Comparison of ENCODE assay signal across 25 mouse cellular contexts in the genomic region with DNA sequence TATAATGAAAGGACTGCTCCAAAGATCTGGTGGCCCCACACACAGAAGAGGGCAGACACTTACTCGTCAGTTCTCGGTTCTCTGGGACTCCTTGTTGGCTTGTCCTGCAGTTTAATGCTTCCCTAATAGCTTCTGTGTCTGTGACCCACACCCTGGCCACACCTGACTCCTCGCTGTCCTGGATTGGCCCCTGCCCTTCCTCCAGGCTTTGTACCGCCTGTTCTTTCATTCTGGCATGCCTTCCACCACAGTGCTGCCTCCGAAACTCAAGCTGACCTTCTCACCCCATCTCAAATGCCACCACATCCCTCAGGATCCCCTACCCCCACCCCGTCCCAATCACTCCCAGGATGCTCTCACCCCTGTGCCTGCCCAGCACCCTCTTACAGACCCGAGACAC. TPM values are rescaled to one million over a fixed set of nuclear protein-coding genes. Genes with fewer than 3 reads are reported as not detected.
DNase-seq lines count a peak whose midpoint lies in the region; ATAC-seq and TF ChIP-seq lines count a peak whose summit lies in the region.
"Had no signal": no experiment of that assay in that cellular context is flagged by ENCODE, and none has a peak within 500 bp of the region (broad histone marks: within the 10 kb centered on the region; RNA-seq: fewer than 3 reads in every experiment).

No protein-coding gene starts in this region.

- no peaks in the 10 kb centered on the region for H3K36me3 ChIP-seq in kidney, adult 2 months (ENCODE audit: control insufficient read depth, insufficient read depth, low read length)
- no peaks in the 10 kb centered on the region for H3K36me3 ChIP-seq in kidney, embryonic 16.5 days (ENCODE audit: insufficient read depth, low read length)
- H3K36me3 ChIP-seq: embryonic facial prominence, embryonic 10.5 days; embryonic facial prominence, embryonic 13.5 days; forebrain, embryonic 12.5 days; forebrain, embryonic 15.5 days had no signal

- H3K4me1 ChIP-seq in kidney, adult 2 months (ENCODE audit: control insufficient read depth, insufficient read depth, low read length), result no peaks in the 10 kb centered on the region
- H3K4me1 ChIP-seq in kidney, embryonic 16.5 days (ENCODE audit: insufficient read depth, low read length), result no peaks in the 10 kb centered on the region
- H3K4me1 ChIP-seq: forebrain, embryonic 12.5 days; forebrain, embryonic 15.5 days had no signal

- no peak overlapping the region for H3K4me3 ChIP-seq in kidney, adult 2 months (ENCODE audit: insufficient read depth, low read depth, low read length)
- no peak overlapping the region for H3K4me3 ChIP-seq in kidney, embryonic 16.5 days (ENCODE audit: low read length)
- H3K4me3 ChIP-seq: embryonic facial prominence, embryonic 10.5 days; embryonic facial prominence, embryonic 13.5 days; erythroblast, embryonic 14.5 days; forebrain, embryonic 12.5 days; forebrain, embryonic 15.5 days had no signal

- H3K9me3 ChIP-seq in kidney, embryonic 16.5 days (ENCODE audit: low read length), result no peaks in the 10 kb centered on the region
- H3K9me3 ChIP-seq: embryonic facial prominence, embryonic 10.5 days; embryonic facial prominence, embryonic 13.5 days; forebrain, embryonic 12.5 days; forebrain, embryonic 15.5 days had no signal

- DNase-seq in gastrocnemius, adult 18-20 months (ENCODE audit: low spot score), result peak; percentile 75
- DNase-seq in gastrocnemius, postnatal 4 days (ENCODE audit: low spot score in 2 of 2), result no peak
- peak; percentile 22 for DNase-seq in gastrocnemius, postnatal 25 days
- DNase-seq in gastrocnemius, postnatal 10 days, result no peak
- DNase-seq in kidney, adult 2 months, result peak; percentile 42
- peak; percentile 79 for DNase-seq in skeletal muscle tissue, adult 2 months (ENCODE audit: low read depth, low spot score)
- DNase-seq: adrenal gland, adult 8-10 months; adrenal gland, postnatal 25 days; cerebellum, adult 11-12 months; cerebellum, adult 8-10 months; cerebellum, postnatal 10 days; cerebellum, postnatal 36 days; embryo, embryonic 11 days had no signal

- H3K27ac ChIP-seq in kidney, adult 2 months (ENCODE audit: insufficient read depth, low read depth, low read length), result no peak overlapping the region
- H3K27ac ChIP-seq in kidney, embryonic 16.5 days (ENCODE audit: low read length), result no peak overlapping the region
- H3K27ac ChIP-seq: embryonic facial prominence, embryonic 10.5 days; embryonic facial prominence, embryonic 13.5 days; forebrain, embryonic 12.5 days; forebrain, embryonic 15.5 days; hindbrain, embryonic 14.5 days; hindbrain, postnatal 0 days had no signal

- no peak for TF ChIP-seq POLR2A in kidney, adult 2 months (IDR thresholded peaks at IDR 0.05; ENCODE audit: low read depth, low read length)

- no peak for ATAC-seq in kidney, embryonic 16.5 days (ENCODE audit: low FRiP score, low TSS enrichment)
- ATAC-seq: activated CD4-positive, CD25-positive, alpha-beta regulatory T cell, adult 4 months; forebrain, embryonic 15.5 days; hindbrain, postnatal 0 days; inflammation-experienced regulatory T-cells, adult 6 months had no signal

- TF ChIP-seq CTCF in kidney, adult 2 months (conservative IDR thresholded peaks at IDR 0.05; ENCODE audit: insufficient read depth, insufficient read length, low read depth, low read length), result no peak

- WGBS in kidney, adult 2 months, result 76% methylated on average over 7 of the region's 7 CpGs
- 74% methylated on average over 7 of the region's 7 CpGs for WGBS in kidney, embryonic 16.5 days

- no peak overlapping the region for H3K4me2 ChIP-seq in kidney, embryonic 16.5 days (replicated peaks; ENCODE audit: low read depth, low read length)
- H3K4me2 ChIP-seq: embryonic facial prominence, embryonic 13.5 days; forebrain, embryonic 12.5 days; forebrain, embryonic 15.5 days; heart, embryonic 11.5 days; hindbrain, embryonic 14.5 days had no signal

- H3K27me3 ChIP-seq in kidney, adult 2 months (replicated peaks; ENCODE audit: control insufficient read depth, insufficient read depth, low read length), result no peaks in the 10 kb centered on the region
- H3K27me3 ChIP-seq in kidney, embryonic 16.5 days (ENCODE audit: insufficient read depth, low read length), result no peaks in the 10 kb centered on the region
- H3K27me3 ChIP-seq: embryonic facial prominence, embryonic 13.5 days; forebrain, embryonic 15.5 days had no signal

- no peak overlapping the region for H3K9ac ChIP-seq in kidney, embryonic 16.5 days (replicated peaks; ENCODE audit: low read length)
- H3K9ac ChIP-seq: embryonic facial prominence, embryonic 13.5 days; forebrain, embryonic 12.5 days; forebrain, embryonic 15.5 days; hindbrain, embryonic 14.5 days had no signal

RNA-seq across cellular contexts. Expression of gene Irx3, which starts 19.7 kb away (rescaled TPM):
- 1 to 10 TPM; 4.5 TPM for total RNA-seq in gastrocnemius, adult 18-20 months (2021)
- total RNA-seq in gastrocnemius, postnatal 4 days (2021), result 1 to 10 TPM in 1 of 2 experiments, under 1 TPM in 1; 0.74 to 1.1 TPM
- 1 to 10 TPM in 1 of 2 experiments, under 1 TPM in 1; 0.46 to 3.4 TPM for total RNA-seq in gastrocnemius, postnatal 25 days (2021)
- total RNA-seq in gastrocnemius, postnatal 10 days (2021), result 1 to 10 TPM in 1 of 2 experiments, under 1 TPM in 1; 0.47 to 1.4 TPM
- polyA plus RNA-seq in kidney, adult 2 months (2012; rRNA removed), result 22.3 and 28.5 TPM in 2 replicates
- 14.5 and 14.7 TPM in 2 replicates for polyA plus RNA-seq in kidney, embryonic 16.5 days (2015; fragmentation: Nextera tagmentation; extraction: Ambion mirVana)
- total RNA-seq: hematopoietic stem cell, adult 5-6 weeks had no signal
- polyA plus RNA-seq: activated CD4-positive, CD25-positive, alpha-beta regulatory T cell, adult 4 months; erythroblast, embryonic 14.5 days; inflammation-experienced regulatory T-cells, adult 6 months had no signal

Comparison
In these comparisons a context has a peak if more than half of its experiments do, and no peak if none do; other contexts are left out.
1. DNase-seq: peak in gastrocnemius, adult 18-20 months (single experiment), gastrocnemius, postnatal 25 days (single experiment), kidney, adult 2 months (single experiment) and skeletal muscle tissue, adult 2 months (single experiment); none in gastrocnemius, postnatal 4 days (0 of 2) and gastrocnemius, postnatal 10 days (single experiment).